Mouse (Mus musculus) cerebellum, adult 2 months (tissue): ENCODE data around the gene Olfm2.

Experiments
- CTCF ChIP-seq: fragments of 200-500 bp; IDR thresholded peaks from 2 replicates; pipeline ENCODE4 v1.5.1; 2011; ENCODE audit warnings: low read depth, mild to moderate bottlenecking, control low read depth, low read length, moderate library complexity, borderline replicate concordance; ENCODE audit not compliant: insufficient read depth
- POLR2A ChIP-seq: fragments of 200-500 bp; IDR thresholded peaks from 2 replicates; pipeline ENCODE4 v1.6.1; 2011; ENCODE audit warnings: low read length, control low read depth, borderline replicate concordance; ENCODE audit not compliant: insufficient read depth

DNA sequence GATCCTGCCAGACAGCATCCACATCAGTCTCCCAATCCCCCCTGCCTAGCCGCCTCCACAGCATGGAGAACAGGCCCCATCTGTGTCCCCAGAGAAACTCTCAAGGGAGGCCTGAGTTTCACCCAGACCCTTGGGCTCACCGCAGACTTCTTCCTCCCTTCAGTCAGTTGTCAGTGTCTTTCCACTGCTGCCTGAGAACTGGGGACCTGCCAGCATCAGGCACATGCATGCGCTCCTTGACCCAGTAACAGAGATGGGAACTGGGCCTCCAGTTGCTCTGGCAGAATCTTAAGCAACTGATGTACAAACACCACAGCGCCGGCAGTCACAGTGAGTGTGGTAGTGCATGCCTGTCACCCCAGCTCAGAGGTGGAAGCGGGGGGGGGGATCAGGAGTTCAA is 12.7 kb upstream of the Olfm2 start:
- TF ChIP-seq CTCF (no peak), POLR2A (no peak)
